In genomic region chr9:107550491-107551116, GRCm38 (mm10) we compare ENCODE assay signal across 8 mouse cellular contexts. TPM values are rescaled to one million over a fixed set of nuclear protein-coding genes. Genes with fewer than 3 reads are reported as not detected.
A peak's percentile ranks its signal among the peaks of the same experiment; 100 is the strongest.
DNase-seq lines count a peak whose midpoint lies in the region; ATAC-seq and TF ChIP-seq lines count a peak whose summit lies in the region.

No protein-coding gene starts in this region.

- H3K4me3 ChIP-seq in erythroblast, embryonic 14.5 days (replicated peaks), result peak overlapping the region; percentile 63
- peak overlapping the region; percentile 88 for H3K4me3 ChIP-seq in forebrain, embryonic 10.5 days
- H3K4me3 ChIP-seq in kidney, postnatal 0 days (replicated peaks; ENCODE audit: low read depth, low read length), result peak overlapping the region; percentile 41
- H3K4me3 ChIP-seq in midbrain, embryonic 13.5 days (replicated peaks), result 0 out of 2 replicates have a peak overlapping the region, but pooled peaks have one; percentile 30

- no peaks in the 10 kb centered on the region for H3K36me3 ChIP-seq in erythroblast, embryonic 14.5 days (ENCODE audit: control insufficient read depth)
- no peaks in the 10 kb centered on the region for H3K36me3 ChIP-seq in forebrain, embryonic 10.5 days (replicated peaks)
- no peaks in the 10 kb centered on the region for H3K36me3 ChIP-seq in kidney, postnatal 0 days (ENCODE audit: insufficient read depth, low read length)
- H3K36me3 ChIP-seq in midbrain, embryonic 13.5 days, result no peaks in the 10 kb centered on the region

- peak overlapping the region; percentile 88 for H3K27ac ChIP-seq in forebrain, embryonic 10.5 days
- peak overlapping the region; percentile 76 for H3K27ac ChIP-seq in kidney, postnatal 0 days
- H3K27ac ChIP-seq in midbrain, embryonic 13.5 days, result no peak overlapping the region

- H3K9ac ChIP-seq in kidney, postnatal 0 days (ENCODE audit: low read depth, low read length), result peak overlapping the region; percentile 68; the same call in 1 of the 2 replicates
- peak overlapping the region; percentile 54 for H3K9ac ChIP-seq in midbrain, embryonic 13.5 days (replicated peaks)

- H3K4me2 ChIP-seq in kidney, postnatal 0 days (ENCODE audit: low read length), result peak overlapping the region; percentile 75
- peak overlapping the region; percentile 53 for H3K4me2 ChIP-seq in midbrain, embryonic 13.5 days (replicated peaks)

- 21% methylated on average over 23 of the region's 23 CpGs for WGBS in forebrain, embryonic 10.5 days
- WGBS in kidney, postnatal 0 days, result 40% methylated on average over 23 of the region's 23 CpGs
- WGBS in midbrain, embryonic 13.5 days, result 25% methylated on average over 23 of the region's 23 CpGs

- DNase-seq in forebrain, embryonic 10.5 days (ENCODE audit: extremely low spot score, low spot score), result peak; percentile 41
- peak; percentile 49 for DNase-seq in kidney, postnatal 0 days (ENCODE audit: low spot score)
- no peak for DNase-seq in cerebellum, adult 9-11 months
- no peak for DNase-seq in layer of hippocampus, adult 9-10 months (ENCODE audit: low spot score)
- DNase-seq in layer of hippocampus, postnatal 36 days, result no peak

- no peak for ATAC-seq in erythroblast, adult 5-6 weeks (replicated peaks; ENCODE audit: low FRiP score, poor library complexity, severe bottlenecking)
- no peak for ATAC-seq in kidney, postnatal 0 days (replicated peaks; ENCODE audit: low FRiP score, low read depth)
- no peak for ATAC-seq in midbrain, embryonic 13.5 days

- H3K4me1 ChIP-seq in erythroblast, embryonic 14.5 days (ENCODE audit: control insufficient read depth), result peaks cover 77% of the 10 kb centered on the region
- H3K4me1 ChIP-seq in forebrain, embryonic 10.5 days, result peaks cover 85% of the 10 kb centered on the region
- peaks cover 45% of the 10 kb centered on the region for H3K4me1 ChIP-seq in kidney, postnatal 0 days (replicated peaks; ENCODE audit: insufficient read depth, low read length)
- peaks cover 56% of the 10 kb centered on the region for H3K4me1 ChIP-seq in midbrain, embryonic 13.5 days (replicated peaks)

- peaks cover 40% of the 10 kb centered on the region for H3K27me3 ChIP-seq in erythroblast, embryonic 14.5 days (ENCODE audit: control insufficient read depth)
- peaks cover 61% of the 10 kb centered on the region for H3K27me3 ChIP-seq in forebrain, embryonic 10.5 days (ENCODE audit: poor library complexity, severe bottlenecking)
- H3K27me3 ChIP-seq in kidney, postnatal 0 days (ENCODE audit: insufficient read depth, low read length), result no peaks in the 10 kb centered on the region
- peaks cover 61% of the 10 kb centered on the region for H3K27me3 ChIP-seq in midbrain, embryonic 13.5 days

- H3K9me3 ChIP-seq in erythroblast, embryonic 14.5 days (ENCODE audit: control insufficient read depth, low read length), result no peaks in the 10 kb centered on the region
- H3K9me3 ChIP-seq in forebrain, embryonic 10.5 days, result no peaks in the 10 kb centered on the region
- no peaks in the 10 kb centered on the region for H3K9me3 ChIP-seq in kidney, postnatal 0 days (replicated peaks; ENCODE audit: low read length)
- H3K9me3 ChIP-seq in midbrain, embryonic 13.5 days, result no peaks in the 10 kb centered on the region

- no peak for TF ChIP-seq CTCF in kidney, postnatal 0 days (IDR thresholded peaks at IDR 0.05; ENCODE audit: low read depth)

RNA-seq across cellular contexts. Expression of gene Rassf1, which starts 0.8 kb away (rescaled TPM):
- 1.9 and 2.0 TPM in 2 replicates for polyA plus RNA-seq in erythroblast, embryonic 14.5 days (2012)
- 6.1 and 7.3 TPM in 2 replicates for total RNA-seq in erythroblast, adult 5-6 weeks (2015; ENCODE audit: low replicate concordance)
- total RNA-seq in erythroblast, adult 5-6 weeks (2017; ENCODE audit: low replicate concordance), result 14.8 TPM in 2 replicates
- polyA plus RNA-seq in forebrain, embryonic 10.5 days (2016; fragmentation: Nextera tagmentation; extraction: Ambion mirVana), result 57.4 and 59.6 TPM in 2 replicates
- 49.8 and 53.6 TPM in 2 replicates for polyA plus RNA-seq in kidney, postnatal 0 days (2015; fragmentation: Nextera tagmentation; extraction: Ambion mirVana)
- polyA plus RNA-seq in midbrain, embryonic 13.5 days (2015; fragmentation: Nextera tagmentation; extraction: Ambion mirVana), result 38.6 and 39.5 TPM in 2 replicates
- total RNA-seq in layer of hippocampus, postnatal 36 days (2021), result 10 to 100 TPM; 15.8 TPM

RNA-seq across cellular contexts. Expression of gene Zmynd10, which starts 3.5 kb away (rescaled TPM):
- polyA plus RNA-seq in erythroblast, embryonic 14.5 days (2012), result 0.13 TPM in 1 of 2 replicates, not detected in the other
- not detected in 2 replicates for total RNA-seq in erythroblast, adult 5-6 weeks (2015; ENCODE audit: low replicate concordance)
- not detected in 2 replicates for total RNA-seq in erythroblast, adult 5-6 weeks (2017; ENCODE audit: low replicate concordance)
- 0.74 and 1.4 TPM in 2 replicates for polyA plus RNA-seq in forebrain, embryonic 10.5 days (2016; fragmentation: Nextera tagmentation; extraction: Ambion mirVana)
- 6.7 and 7.9 TPM in 2 replicates for polyA plus RNA-seq in kidney, postnatal 0 days (2015; fragmentation: Nextera tagmentation; extraction: Ambion mirVana)
- 1.1 and 1.5 TPM in 2 replicates for polyA plus RNA-seq in midbrain, embryonic 13.5 days (2015; fragmentation: Nextera tagmentation; extraction: Ambion mirVana)
- total RNA-seq in layer of hippocampus, postnatal 36 days (2021), result 1 to 10 TPM; 3.4 to 4.3 TPM

RNA-seq across cellular contexts. Expression of gene Nprl2, which starts 8.6 kb away (rescaled TPM):
- polyA plus RNA-seq in erythroblast, embryonic 14.5 days (2012), result 0.03 and 0.25 TPM in 2 replicates
- 0.77 and 4.4 TPM in 2 replicates for total RNA-seq in erythroblast, adult 5-6 weeks (2015; ENCODE audit: low replicate concordance)
- 1.3 and 10.1 TPM in 2 replicates for total RNA-seq in erythroblast, adult 5-6 weeks (2017; ENCODE audit: low replicate concordance)
- polyA plus RNA-seq in forebrain, embryonic 10.5 days (2016; fragmentation: Nextera tagmentation; extraction: Ambion mirVana), result 36.7 and 37.3 TPM in 2 replicates
- 43.8 and 45.5 TPM in 2 replicates for polyA plus RNA-seq in kidney, postnatal 0 days (2015; fragmentation: Nextera tagmentation; extraction: Ambion mirVana)
- polyA plus RNA-seq in midbrain, embryonic 13.5 days (2015; fragmentation: Nextera tagmentation; extraction: Ambion mirVana), result 67.7 and 70.8 TPM in 2 replicates
- 10 to 100 TPM; 39.7 to 47.9 TPM for total RNA-seq in layer of hippocampus, postnatal 36 days (2021)

RNA-seq across cellular contexts. Expression of gene Cyb561d2, which starts 8.6 kb away (rescaled TPM):
- 0.06 and 0.29 TPM in 2 replicates for polyA plus RNA-seq in erythroblast, embryonic 14.5 days (2012)
- total RNA-seq in erythroblast, adult 5-6 weeks (2015; ENCODE audit: low replicate concordance), result 7.5 and 11.1 TPM in 2 replicates
- 4.7 and 6.7 TPM in 2 replicates for total RNA-seq in erythroblast, adult 5-6 weeks (2017; ENCODE audit: low replicate concordance)
- 20.4 and 21.0 TPM in 2 replicates for polyA plus RNA-seq in forebrain, embryonic 10.5 days (2016; fragmentation: Nextera tagmentation; extraction: Ambion mirVana)
- 50.1 and 53.9 TPM in 2 replicates for polyA plus RNA-seq in kidney, postnatal 0 days (2015; fragmentation: Nextera tagmentation; extraction: Ambion mirVana)
- 28.3 and 29.1 TPM in 2 replicates for polyA plus RNA-seq in midbrain, embryonic 13.5 days (2015; fragmentation: Nextera tagmentation; extraction: Ambion mirVana)
- total RNA-seq in layer of hippocampus, postnatal 36 days (2021), result 10 to 100 TPM; 15.1 to 18.2 TPM

RNA-seq across cellular contexts. Expression of gene Tusc2, which starts 12.5 kb away (rescaled TPM):
- 3.7 and 5.3 TPM in 2 replicates for polyA plus RNA-seq in erythroblast, embryonic 14.5 days (2012)
- 6.7 and 8.3 TPM in 2 replicates for total RNA-seq in erythroblast, adult 5-6 weeks (2015; ENCODE audit: low replicate concordance)
- total RNA-seq in erythroblast, adult 5-6 weeks (2017; ENCODE audit: low replicate concordance), result 4.7 and 5.3 TPM in 2 replicates
- polyA plus RNA-seq in forebrain, embryonic 10.5 days (2016; fragmentation: Nextera tagmentation; extraction: Ambion mirVana), result 73.3 and 74.1 TPM in 2 replicates
- polyA plus RNA-seq in kidney, postnatal 0 days (2015; fragmentation: Nextera tagmentation; extraction: Ambion mirVana), result 52.1 and 53.0 TPM in 2 replicates
- 93.2 and 109 TPM in 2 replicates for polyA plus RNA-seq in midbrain, embryonic 13.5 days (2015; fragmentation: Nextera tagmentation; extraction: Ambion mirVana)
- 10 to 100 TPM; 70.1 to 82.0 TPM for total RNA-seq in layer of hippocampus, postnatal 36 days (2021)

Comparison
In these comparisons a context has a peak if more than half of its experiments do, and no peak if none do; other contexts are left out.
1. H3K4me3 ChIP-seq: peak in every context shown above with its lines; median percentile 88 in forebrain, embryonic 10.5 days; 63 in erythroblast, embryonic 14.5 days; 41 in kidney, postnatal 0 days; 30 in midbrain, embryonic 13.5 days.
2. DNase-seq: peak in forebrain, embryonic 10.5 days (single experiment) and kidney, postnatal 0 days (single experiment); none in cerebellum, adult 9-11 months (single experiment), layer of hippocampus, adult 9-10 months (single experiment) and layer of hippocampus, postnatal 36 days (0 of 2).
3. RNA of gene Rassf1, which starts 0.8 kb away (polyA plus RNA-seq): 57.4 to 59.6 TPM in forebrain, embryonic 10.5 days, 49.8 to 53.6 TPM in kidney, postnatal 0 days and 38.6 to 39.5 TPM in midbrain, embryonic 13.5 days; 1.9 to 2.0 TPM in erythroblast, embryonic 14.5 days; every median in the first group is over 10 times any median in the second.
4. RNA of gene Nprl2, which starts 8.6 kb away (polyA plus RNA-seq): 67.7 to 70.8 TPM in midbrain, embryonic 13.5 days, 43.8 to 45.5 TPM in kidney, postnatal 0 days and 36.7 to 37.3 TPM in forebrain, embryonic 10.5 days; 0.03 to 0.25 TPM in erythroblast, embryonic 14.5 days; every median in the first group is over 10 times any median in the second.